Mouse (Mus musculus) cerebellum, postnatal 10 days (tissue): Measurements from ENCODE around the gene Ucp3.

Experiments used
- DNase-seq, 2 experiments: peaks; one replicate each; pipeline ENCODE4 v3.0.0; 2021; ENCODE audit warnings: mixed read lengths in 2 of 2

Gene Ucp3

DNA sequence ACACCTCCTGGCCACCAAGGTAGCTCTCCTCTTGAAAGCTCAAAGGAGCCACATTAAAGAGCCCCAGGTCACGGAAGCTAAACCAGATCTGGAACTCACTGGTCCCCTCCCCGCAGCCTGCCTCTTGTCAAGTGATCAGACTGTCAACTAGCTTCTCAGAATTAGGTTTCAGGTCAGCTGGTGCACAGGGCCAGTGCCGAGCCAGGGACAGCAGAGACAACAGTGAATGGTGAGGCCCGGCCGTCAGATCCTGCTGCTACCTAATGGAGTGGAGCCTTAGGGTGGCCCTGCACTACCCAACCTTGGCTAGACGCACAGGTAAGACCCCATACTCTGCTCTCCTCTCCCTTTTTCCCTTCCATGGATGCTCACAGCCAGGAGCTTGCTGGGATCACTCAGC lies at the start of gene Ucp3:
TSS of gene Ucp3 (plus strand) at position 214 of the 400 bp plus-strand sequence.
- DNase-seq, result no peak

DNA sequence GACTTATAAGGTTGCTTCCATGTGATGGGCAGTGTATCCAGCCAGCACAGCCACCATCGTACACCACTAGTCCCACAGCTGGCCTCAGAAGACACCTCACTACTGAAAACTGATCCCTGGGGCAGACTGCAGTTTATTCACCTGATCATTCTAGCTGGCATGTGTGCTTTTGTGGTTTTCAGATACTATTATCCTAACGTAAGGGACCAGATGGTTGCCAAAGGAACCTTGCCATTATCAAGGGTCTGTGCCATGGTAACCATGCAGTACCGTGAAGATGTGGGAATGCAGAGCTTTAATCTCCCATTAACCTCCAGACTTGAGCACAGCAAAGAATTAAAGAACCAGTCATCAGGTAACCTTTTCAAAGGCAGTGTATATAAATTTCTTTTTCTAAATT lies 47.0 kb upstream of the Ucp3 start:
- DNase-seq, result no peak

DNA sequence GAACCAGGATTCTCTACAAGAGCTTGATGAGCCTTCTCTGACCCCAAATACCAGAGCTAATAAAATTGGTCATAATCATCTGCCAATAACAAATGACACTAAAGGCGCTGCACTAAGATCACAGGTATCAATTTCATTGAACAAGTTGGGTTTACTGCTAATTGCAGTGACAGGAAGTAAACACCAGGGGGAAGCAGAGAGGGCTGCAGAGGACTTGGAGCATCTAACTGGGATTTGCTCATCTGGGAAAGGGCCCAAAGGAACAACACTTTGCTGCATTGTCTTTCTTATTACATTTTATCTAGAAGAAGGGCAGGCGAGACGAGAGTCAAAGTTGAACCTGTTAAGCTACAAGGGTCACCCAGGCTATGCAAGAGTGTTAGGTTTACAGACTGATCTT lies 43.7 kb upstream of the Ucp3 start:
- peak; percentile 74 to 79 for DNase-seq

DNA sequence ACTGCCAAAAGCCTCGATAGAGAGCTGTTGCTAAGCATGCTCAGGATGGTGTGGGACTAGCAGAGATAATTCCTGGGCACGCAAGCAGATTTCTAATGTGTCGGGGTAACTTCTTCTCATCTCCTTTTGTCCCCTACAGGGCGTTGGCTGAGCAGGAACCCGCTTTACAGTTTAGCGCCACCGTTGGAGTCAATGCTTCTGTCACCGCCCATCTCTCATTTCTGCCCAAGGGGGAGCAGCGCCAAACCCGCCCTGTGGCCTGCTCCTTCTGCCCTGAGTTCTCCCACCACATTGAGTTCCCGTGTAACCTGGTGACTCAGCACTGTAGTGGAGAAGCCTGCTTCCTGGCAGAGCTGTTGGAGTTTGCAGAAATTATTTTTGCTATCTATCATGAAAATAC lies 42.9 kb upstream of the Ucp3 start:
- DNase-seq, result no peak

DNA sequence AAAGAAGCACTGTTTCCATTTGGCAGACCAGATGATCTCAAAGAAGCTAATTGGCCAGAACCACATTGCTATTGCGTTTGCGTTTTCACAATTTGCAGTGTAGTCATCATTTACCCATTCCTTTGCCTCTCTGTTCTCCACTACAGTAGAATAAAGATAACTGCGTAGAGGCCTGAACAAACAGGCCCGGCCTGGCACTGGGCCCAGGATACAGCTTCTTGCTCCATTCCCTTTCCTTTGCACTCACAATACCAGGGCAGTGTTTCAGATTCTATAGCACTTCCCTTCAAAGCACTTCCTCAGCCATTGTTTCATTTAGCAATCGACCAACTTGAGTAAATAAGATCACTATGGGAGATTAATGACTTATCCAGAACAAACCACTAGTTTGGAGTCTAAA lies 41.7 kb upstream of the Ucp3 start:
- peak; percentile 13 to 22 for DNase-seq

DNA sequence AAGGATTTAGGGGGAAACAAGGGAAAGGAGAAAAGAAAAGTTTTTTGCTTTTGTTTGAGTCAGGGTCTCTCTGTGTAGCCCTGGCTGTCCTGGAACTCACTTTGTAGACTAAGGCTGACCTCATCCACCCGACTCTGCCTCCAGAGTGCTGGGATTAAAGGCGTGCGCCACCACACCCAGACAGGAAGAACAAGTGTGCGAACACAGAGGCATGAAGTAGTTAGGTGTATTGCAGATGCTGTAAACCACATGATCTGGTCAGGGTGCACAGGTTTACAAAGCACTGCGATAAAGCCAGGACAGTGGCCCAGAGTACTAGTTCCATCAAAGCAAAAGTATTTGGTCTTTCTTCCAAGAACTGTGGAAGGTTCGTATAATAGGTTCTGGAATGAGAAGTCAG lies 39.5 kb upstream of the Ucp3 start:
- no peak for DNase-seq

DNA sequence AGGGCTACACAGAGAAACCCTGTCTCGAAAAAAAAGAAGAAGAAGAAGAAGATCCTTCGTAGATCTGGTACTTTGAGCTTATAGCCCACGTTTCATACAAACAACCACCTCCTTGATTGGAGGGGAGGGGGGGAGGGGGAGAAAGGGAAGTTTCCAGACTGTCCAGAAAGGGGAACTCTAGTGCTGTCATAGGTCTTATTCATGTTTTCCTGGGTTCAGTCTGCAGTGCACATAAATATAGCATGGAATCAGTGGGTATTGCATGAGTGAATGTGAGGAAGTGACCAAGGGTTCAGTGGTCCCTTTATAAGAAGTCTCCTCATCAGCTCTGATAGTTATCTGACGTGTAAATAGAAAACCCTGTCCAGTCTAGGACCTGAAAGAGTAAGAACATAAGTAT lies 29.1 kb upstream of the Ucp3 start:
- no peak for DNase-seq

DNA sequence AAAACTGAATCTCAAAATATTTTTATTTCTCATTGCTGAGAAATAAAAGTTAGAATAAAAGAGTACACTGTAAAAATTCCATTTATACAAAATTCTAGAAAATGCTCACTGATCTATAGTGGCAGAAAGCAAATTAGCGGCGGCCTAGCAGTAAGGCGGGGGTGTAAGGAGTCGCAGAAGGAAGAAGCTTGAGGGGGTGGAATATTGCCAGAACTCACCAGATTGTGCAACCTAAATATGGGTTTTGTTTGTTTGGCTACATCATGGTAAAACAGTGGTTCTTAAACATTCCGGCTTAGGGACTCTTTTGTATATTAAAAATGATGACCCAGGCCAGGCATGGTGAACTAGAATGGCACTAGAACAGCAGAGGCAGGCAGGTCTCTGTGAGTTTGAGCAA lies 26.5 kb upstream of the Ucp3 start:
- no peak for DNase-seq

DNA sequence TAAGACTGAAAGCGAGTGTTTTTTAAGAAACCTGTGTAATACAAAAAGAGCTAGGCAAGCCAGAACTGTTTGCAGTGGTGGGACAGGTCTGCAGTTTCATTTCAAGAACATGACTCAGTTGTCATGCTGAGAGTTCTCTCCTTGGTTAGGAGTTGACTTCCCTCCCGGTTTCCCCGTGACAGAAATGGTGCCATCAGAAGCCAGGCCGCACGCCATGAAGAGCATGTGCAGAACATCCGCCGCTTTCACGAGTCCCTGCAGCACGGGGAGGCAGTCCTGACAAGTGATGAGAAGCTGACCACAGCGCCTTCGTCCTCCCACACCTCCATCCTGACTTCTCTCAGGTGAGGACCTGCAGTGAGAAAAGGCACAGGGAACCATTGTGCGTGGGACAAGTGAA lies 24.3 kb upstream of the Ucp3 start:
- DNase-seq, result no peak

DNA sequence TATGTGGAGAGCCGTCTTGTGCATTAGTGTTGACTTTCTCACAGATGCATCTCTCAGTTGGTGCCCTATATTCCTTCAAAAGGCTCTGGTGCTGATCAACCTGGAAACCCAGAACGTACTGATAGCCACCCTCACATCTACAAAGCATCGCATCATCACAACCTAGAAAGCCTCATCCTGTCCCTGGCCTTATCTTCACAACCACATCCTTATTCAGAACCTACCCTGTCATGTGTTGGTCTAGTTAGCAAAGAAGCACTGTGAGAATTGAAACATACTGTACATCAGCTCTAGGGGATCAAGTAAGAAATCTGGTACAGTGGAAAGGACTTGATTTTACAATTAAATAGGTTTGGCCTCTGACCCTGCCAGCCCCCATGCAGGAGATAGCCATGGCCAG lies 23.8 kb upstream of the Ucp3 start:
- DNase-seq, result no peak

DNA sequence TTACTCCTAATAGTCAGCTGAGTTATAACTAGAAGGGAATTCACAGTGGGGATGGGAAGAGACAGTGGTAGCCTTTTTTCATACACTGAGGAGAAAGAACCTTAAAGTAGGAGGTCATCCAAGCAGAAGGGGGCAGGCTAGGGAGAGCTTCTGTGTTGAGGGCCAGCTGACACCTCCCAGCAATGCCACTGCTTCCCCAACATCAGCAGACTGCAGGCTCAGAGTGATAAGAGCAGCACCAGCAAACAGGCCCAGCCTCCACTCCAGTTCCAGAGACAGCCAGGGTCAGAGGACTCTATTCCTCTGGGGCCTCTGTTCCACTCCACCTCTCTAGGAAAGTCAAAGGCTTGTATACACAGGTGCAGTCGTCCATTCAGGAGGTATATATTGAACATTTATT lies 14.6 kb upstream of the Ucp3 start:
- no peak for DNase-seq

DNA sequence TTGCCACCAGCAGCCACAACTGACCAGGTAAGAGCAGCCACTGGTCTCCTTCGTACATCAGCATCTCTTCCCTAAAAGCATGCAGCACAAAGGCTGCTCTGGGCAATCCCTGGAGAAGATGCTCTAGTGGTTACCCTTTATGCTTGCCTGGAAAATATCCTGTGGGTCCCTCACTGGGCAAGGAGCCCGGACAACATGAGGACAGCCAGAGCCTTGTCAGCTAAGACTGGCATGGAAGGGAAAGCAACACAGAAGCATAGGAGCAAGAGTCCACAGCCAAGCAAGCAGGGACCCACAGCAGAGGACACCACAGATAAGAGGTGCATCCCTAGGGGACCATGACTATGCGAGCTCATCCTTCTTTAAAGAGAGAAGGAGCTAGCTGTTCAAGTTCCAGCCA lies 12.9 kb upstream of the Ucp3 start:
- peak; percentile 70 to 77 for DNase-seq

DNA sequence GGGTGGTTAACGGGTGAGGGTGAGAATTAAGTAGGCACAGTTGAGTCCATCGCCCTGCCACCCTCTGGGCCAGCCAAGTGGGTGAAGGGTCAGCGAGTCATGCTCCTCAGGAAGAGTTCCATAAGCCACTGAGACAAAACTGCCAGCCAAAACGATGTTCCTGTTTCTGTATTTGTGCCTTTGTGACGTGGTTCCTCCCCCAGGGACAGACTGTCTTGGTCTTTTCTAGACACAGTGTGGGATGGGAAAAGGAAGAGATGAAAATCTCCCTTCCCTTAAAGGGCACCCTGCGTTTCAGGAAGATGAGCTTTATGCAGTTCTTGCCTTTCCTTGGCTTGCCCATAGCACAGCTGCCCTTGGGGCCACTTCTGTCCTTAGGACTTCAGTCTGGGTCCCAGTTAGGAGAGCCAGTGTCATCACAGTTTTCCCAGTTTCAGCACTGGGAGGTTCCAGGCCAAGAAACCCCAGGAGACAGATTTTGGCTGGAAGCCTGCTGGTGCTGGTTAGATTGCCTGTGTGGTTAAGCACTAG lies 11.1 kb upstream of the Ucp3 start:
- peak; percentile 36 to 53 for DNase-seq

DNA sequence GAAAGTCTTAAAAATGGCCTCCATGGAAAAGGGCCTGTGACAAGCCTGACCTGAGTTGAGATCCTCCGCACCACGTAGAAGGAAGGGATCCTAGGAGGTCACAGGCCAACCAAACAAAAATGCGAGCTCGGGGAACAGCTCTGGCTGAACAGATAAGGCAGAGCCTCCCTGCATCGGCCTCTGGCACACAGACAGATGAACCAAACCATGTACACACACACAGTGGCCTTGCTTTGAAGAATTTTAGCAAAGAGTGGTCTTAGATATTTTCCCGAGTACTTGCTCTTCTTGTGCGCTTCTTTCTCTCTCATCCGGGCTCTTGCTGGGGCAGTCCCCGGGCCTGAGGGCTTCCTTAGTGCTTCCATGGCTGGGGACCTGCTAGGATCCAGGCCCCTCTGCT lies 9.6 kb upstream of the Ucp3 start:
- DNase-seq, result no peak

DNA sequence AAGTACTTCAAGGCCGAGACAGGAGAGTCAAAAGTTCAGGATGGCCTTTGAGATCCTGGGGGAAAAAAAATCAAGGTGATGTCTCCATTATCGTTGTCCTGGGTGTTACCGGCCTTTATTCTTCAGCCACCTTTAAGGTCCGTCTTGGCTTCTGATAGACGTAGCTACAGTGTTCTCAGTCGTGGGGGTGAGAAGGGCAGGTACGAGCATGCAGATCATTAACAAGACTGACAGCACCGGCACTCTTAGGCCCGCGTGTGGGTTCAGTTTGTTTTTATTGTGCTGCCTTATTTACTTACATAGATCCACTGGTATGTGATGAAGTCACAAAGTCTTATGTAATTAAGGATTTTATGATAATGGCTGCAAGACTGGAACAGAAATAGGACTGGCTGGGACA lies 9.0 kb upstream of the Ucp3 start:
- no peak for DNase-seq

DNA sequence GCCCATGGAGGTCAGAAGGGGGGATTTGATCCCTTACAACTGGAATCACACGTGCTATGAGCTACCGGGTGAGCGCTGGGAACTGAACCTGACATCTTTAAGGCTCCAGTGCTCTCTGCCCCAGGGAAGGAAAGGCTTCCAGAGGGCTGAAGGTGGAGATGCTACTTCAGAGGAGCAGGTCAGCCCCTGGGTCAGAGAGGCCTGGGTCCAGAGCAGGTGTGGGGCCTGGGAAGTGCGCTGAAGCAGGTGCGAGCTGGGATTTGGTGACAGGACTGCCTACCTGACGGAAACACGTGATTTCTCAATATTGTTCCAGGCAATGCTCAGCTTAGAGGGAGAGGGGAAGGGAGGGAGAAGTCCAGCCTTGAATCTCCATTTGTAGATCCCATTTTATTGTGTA lies 8.5 kb upstream of the Ucp3 start:
- DNase-seq, result no peak

DNA sequence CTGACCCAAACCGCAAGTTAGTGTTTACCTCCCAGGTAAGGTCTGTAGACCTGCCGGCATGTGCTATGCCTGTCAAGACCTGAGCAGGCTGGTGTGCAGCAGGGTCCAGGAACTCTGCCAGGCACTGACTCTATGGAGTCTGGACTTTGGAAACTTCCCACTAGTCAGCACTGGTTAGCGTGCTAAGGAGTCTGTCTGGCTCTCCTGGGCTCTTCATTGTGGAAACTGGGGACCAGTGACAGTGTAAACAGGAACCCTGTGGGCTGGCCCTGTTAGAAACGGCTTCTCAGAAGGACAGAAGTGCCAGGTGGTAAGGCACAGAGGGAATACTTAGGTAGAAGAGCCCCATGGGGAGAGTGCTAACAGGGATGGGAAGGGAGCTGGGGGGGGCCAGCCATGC lies 7.5 kb upstream of the Ucp3 start:
- peak; percentile 40 to 55 for DNase-seq

DNA sequence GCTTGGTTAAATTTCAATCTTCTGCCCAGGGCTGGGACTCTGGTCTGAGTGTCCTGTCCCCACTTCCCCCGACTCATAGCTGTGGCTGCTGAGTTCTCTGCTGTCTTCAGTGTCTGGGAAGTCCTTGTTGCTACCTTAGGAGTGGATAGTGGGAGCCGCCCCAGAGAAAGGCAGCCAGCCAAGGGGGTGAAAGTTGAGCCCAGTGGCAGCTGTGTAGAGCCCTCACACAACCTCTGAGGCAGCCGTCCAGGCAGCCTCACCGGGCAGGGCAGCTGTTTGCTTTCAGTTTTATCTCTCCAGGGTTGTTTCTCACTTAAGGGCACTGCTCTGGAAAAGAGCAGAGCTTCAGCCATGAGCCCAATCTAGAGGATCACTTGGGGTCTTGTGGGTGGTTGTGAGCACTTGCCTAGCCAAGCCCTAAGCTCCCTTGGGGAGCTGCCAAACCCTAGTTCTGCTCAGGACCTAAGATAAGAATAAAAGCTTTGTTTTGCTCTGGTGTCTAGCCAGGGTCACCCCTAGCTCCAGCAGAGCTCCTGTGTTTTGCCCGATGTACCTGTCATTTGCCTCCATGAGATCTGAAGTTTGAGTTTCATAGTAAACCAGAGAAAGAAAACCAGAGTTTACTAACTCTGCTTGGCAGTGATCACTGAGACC lies 7.0 kb upstream of the Ucp3 start:
- DNase-seq, result peak; percentile 40 to 54

DNA sequence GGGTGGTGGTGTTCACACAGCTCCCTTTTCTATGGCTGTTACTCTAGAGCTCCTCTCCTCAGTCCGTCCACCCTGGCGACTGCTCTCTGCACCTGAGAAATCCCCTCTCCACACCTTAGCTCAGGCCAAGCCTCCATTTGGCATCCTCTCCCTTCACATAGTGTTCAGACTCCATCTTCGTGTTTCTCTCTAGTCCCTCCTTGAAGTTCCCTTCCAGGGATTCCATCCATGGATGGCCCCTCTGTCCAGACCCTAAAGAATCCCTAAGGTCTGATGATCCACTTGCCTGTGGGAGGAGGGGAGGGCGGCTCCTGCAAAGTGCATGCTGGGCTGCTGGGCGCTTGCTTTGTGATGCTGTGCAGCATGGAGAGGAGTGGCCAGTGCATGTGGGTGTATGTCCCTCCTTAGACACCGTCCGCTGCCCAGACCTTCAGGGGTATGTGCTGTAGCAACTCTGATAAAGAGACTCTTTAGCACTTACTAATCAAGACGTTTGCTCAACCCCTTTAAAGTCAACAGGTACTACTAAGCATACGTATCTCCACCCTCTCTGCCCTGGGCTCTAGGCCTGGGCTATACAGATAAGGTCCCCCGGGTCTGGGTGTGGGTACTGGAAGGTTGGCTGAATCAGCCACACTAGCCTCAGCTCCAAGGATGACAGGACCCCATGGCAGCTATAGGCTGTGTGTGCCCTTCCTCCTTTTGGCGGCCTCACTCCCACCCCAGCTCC lies 5.8 kb upstream of the Ucp3 start:
- DNase-seq, result no peak

DNA sequence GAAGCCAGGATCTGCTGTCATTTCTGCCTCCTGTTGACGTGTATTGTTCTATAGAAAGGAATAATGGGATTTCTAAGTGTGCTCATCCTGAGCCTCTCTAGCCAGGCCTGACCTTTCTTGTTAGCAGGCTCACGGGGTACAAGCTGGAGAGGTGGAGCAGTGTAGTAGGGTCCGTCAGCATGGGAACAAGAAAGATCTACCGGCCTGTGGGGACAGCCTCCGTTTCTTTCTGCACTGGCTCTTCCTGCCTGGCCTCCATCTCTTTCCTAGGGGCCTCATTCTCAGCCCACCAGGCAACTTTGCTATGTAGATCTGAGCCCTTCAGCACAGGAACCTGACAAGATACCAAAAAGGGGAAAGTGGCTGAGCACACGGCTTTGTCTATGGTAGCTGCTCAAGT lies 4.0 kb upstream of the Ucp3 start:
- no peak for DNase-seq

DNA sequence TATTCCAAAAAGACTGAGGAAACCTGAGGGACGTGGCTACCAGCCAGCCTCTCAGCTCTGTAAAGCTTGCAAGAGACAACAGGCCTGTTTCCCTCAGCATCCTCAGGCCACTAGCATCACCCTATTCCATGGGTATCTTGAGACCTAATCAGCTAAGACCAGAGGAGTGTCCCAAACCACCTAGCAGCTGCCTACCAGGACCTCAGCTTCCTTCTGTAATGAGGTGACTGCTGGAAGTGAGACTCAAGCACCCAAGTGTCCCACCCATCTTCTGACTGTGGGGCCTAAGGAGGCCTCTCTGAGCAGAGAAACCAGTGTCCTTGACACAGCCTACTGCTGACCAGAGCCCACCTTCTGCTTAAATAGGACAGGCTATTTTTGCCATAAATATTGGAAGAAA lies 3.3 kb upstream of the Ucp3 start:
- no peak for DNase-seq

DNA sequence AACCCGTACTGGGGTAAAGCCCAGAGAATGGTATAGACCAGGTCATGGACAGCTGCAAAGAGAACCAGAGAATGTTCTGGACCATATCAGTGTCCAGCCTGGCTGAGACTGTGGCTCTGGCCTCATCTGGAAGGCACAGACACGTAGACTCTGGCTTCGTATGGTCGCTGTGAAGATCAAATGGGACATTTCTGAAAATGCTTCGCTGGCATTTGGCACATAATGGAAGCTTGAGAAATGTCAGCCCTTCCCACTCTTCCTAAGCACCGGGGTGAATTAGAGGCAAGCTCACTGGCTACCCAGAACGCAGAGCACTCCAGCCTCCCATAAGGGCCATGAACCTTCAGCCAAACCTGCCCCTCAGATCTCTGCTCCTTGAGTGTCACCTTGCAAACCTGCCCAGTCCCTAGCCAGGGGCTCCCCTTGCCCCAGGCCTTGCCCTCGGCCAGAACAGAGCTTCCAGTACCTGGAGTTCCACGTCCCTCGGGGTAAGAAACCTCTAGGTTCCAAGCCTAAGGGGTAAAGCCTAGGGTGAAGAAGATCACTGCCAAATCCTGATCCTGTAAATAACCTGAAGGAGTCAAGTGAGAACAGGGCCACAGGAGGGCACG lies 1.9 kb upstream of the Ucp3 start:
- DNase-seq, result no peak

DNA sequence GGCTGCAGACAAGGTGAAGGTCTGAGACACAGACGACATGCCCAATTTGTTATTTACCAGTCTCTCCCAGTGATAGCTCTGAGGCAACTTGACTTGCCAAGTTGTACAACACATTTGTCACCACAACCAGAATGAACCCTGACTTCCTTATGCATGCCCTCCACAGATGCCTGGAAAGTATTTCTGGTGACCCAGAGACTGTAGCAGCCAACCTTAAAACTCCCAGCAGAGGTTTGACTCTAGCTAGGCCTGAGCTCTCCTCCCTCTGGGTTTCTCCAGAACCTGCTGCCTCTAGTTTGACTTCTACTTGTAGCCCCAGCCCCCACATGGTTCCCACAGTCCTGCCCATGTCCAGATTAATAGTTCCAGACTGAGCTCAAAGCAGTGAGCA lies 1.4 kb upstream of the Ucp3 start:
- DNase-seq, result no peak

DNA sequence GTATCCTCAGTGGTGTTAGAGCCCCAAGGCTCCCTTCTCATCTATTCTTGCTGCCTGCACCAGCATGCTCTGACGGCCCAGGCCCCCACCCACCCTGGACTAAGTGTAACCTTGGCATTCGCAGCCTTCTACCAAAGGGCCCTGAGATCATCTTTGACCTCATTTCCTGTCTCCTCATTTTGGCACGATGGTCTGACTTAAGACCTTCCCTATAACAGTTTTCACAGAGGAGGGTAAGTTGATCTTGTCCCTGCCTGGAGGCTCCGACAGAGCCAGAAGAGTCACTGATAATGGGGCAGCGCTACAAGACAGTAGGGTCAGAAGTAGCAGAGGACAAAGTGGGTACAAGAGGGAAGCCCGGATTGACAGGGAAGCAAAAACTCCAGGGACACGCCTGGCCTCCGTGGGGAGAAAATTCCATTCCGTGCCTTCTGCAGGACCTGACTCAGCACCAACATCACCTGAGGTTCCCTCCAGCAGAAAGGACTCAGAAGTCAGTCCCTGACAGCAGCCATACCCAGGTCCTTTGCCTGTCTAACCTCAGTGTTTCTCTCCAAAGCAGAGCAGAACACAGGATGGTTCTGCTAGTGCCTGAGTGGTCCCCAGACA lies 1.2 kb downstream of the Ucp3 start:
- DNase-seq, result no peak
